Comparison of ENCODE assay signal across 9 mouse cellular contexts in the genomic region with DNA sequence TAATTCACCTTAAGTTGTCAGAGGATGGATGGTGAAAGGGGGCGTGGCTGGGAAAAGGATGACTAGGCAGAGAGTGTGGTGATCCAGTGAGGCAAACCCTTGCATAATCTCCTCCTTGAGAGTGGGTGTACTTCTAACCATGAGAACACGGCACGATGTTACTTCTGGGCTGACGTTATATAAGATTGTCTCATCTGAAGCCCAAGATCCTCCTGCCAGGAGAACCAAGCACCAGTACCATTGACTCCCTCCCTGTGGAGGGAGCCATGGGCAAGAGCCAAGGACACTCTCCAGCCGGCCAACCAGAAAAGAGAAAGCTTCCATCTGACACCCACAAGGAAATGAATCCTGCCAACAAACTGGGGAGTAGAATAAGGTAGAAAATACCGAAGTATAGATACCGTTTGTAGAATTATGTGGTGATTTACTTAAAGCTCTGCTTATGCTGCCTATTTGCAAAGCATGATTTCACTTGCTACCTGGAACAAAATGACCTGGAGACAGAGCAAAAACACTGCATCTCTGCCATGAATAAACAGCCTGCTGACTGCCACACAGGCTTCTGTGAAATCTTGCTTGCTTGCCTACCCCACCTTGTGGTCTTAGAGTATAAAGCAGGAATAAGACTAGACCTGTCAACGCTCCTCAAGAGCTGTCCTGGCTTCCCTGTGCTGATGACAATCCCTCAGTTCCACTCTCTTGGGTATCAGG. TPM values are rescaled to one million over a fixed set of nuclear protein-coding genes. Genes with fewer than 3 reads are reported as not detected.
DNase-seq lines count a peak whose midpoint lies in the region; ATAC-seq lines count a peak whose summit lies in the region.
"Had no signal": no experiment of that assay in that cellular context is flagged by ENCODE, and none has a peak within 500 bp of the region (broad histone marks: within the 10 kb centered on the region; RNA-seq: fewer than 3 reads in every experiment).

No protein-coding gene starts in this region.

- no peak overlapping the region for H3K9ac ChIP-seq in heart, embryonic 12.5 days
- H3K9ac ChIP-seq in stomach, embryonic 16.5 days (ENCODE audit: low read length): no peak overlapping the region
- H3K9ac ChIP-seq: lung, embryonic 15.5 days had no signal

- H3K36me3 ChIP-seq in heart, embryonic 12.5 days: no peaks in the 10 kb centered on the region
- no peaks in the 10 kb centered on the region for H3K36me3 ChIP-seq in stomach, embryonic 16.5 days (ENCODE audit: control insufficient read depth, insufficient read depth, low read length)
- H3K36me3 ChIP-seq: lung, embryonic 15.5 days had no signal

- no peak for DNase-seq in heart, postnatal 4 days
- DNase-seq in NIH3T3 (ENCODE audit: low read depth): peak; percentile 40
- peak; percentile 23 for DNase-seq in embryo, embryonic 9.5 days (ENCODE audit: extremely low spot score)
- DNase-seq in kidney, postnatal 25 days: peak; percentile 81 to 91
- peak; percentile 73 for DNase-seq in lung, postnatal 36 days
- DNase-seq in thymus, postnatal 14 days: no peak

- H3K27me3 ChIP-seq in heart, embryonic 12.5 days (replicated peaks): peaks cover 10% of the 10 kb centered on the region
- no peaks in the 10 kb centered on the region for H3K27me3 ChIP-seq in stomach, embryonic 16.5 days (ENCODE audit: control insufficient read depth, insufficient read depth, low read length)
- H3K27me3 ChIP-seq: lung, embryonic 15.5 days had no signal

- no peak for ATAC-seq in heart, embryonic 12.5 days (ENCODE audit: insufficient number of reproducible peaks, low FRiP score)
- ATAC-seq in stomach, embryonic 16.5 days (ENCODE audit: insufficient read depth, low FRiP score): peak; percentile 37; the same call in 1 of the 2 replicates

- no peak overlapping the region for H3K27ac ChIP-seq in heart, embryonic 12.5 days (ENCODE audit: poor library complexity, severe bottlenecking)
- no peak overlapping the region for H3K27ac ChIP-seq in stomach, embryonic 16.5 days (ENCODE audit: low read length)
- H3K27ac ChIP-seq: lung, embryonic 15.5 days had no signal

- H3K9me3 ChIP-seq in heart, embryonic 12.5 days (replicated peaks): no peaks in the 10 kb centered on the region
- no peaks in the 10 kb centered on the region for H3K9me3 ChIP-seq in stomach, embryonic 16.5 days (replicated peaks; ENCODE audit: control insufficient read depth, low read length)
- H3K9me3 ChIP-seq: lung, embryonic 15.5 days had no signal

- H3K4me1 ChIP-seq in heart, embryonic 12.5 days (replicated peaks): no peaks in the 10 kb centered on the region
- no peaks in the 10 kb centered on the region for H3K4me1 ChIP-seq in stomach, embryonic 16.5 days (ENCODE audit: control insufficient read depth, insufficient read depth, low read length)
- H3K4me1 ChIP-seq: lung, embryonic 15.5 days had no signal

- WGBS in heart, embryonic 12.5 days: 26% methylated on average over 8 of the region's 8 CpGs
- WGBS in stomach, embryonic 16.5 days: 31% methylated on average over 8 of the region's 8 CpGs

- H3K4me2 ChIP-seq in heart, embryonic 12.5 days: peak overlapping the region; percentile 8; the same call in 1 of the 2 replicates
- no peak overlapping the region for H3K4me2 ChIP-seq in stomach, embryonic 16.5 days (ENCODE audit: low read depth, low read length)
- H3K4me2 ChIP-seq: lung, embryonic 15.5 days had no signal

- no peak overlapping the region for H3K4me3 ChIP-seq in heart, embryonic 12.5 days
- H3K4me3 ChIP-seq in stomach, embryonic 16.5 days (replicated peaks; ENCODE audit: low read length): no peak overlapping the region
- H3K4me3 ChIP-seq: lung, embryonic 15.5 days had no signal

RNA-seq across cellular contexts. Expression of gene Zfp941, which starts 6.3 kb away (rescaled TPM):
- polyA plus RNA-seq in heart, embryonic 12.5 days (2016; fragmentation: Nextera tagmentation; extraction: Ambion mirVana): 0.95 and 0.96 TPM in 2 replicates
- under 1 TPM; 0.76 to 0.97 TPM for total RNA-seq in heart, postnatal 4 days (2021)
- 1.3 and 1.9 TPM in 2 replicates for polyA plus RNA-seq in stomach, embryonic 16.5 days (2015; fragmentation: Nextera tagmentation; extraction: Ambion mirVana)

RNA-seq across cellular contexts. Expression of gene Urah, which starts 6.5 kb away (rescaled TPM):
- polyA plus RNA-seq in heart, embryonic 12.5 days (2016; fragmentation: Nextera tagmentation; extraction: Ambion mirVana): 0.55 TPM in 1 of 2 replicates, not detected in the other
- not detected for total RNA-seq in heart, postnatal 4 days (2021)
- 26.7 and 34.7 TPM in 2 replicates for polyA plus RNA-seq in stomach, embryonic 16.5 days (2015; fragmentation: Nextera tagmentation; extraction: Ambion mirVana)

RNA-seq across cellular contexts. Expression of gene Scgb1c1, which starts 17.0 kb away (rescaled TPM):
- not detected in 2 replicates for polyA plus RNA-seq in heart, embryonic 12.5 days (2016; fragmentation: Nextera tagmentation; extraction: Ambion mirVana)
- total RNA-seq in heart, postnatal 4 days (2021): 10 to 100 TPM in 1 of 2 experiments, 1 to 10 TPM in 1; 9.7 to 10.6 TPM
- not detected in 2 replicates for polyA plus RNA-seq in stomach, embryonic 16.5 days (2015; fragmentation: Nextera tagmentation; extraction: Ambion mirVana)
- polyA plus RNA-seq: lung, embryonic 15.5 days had no signal

RNA-seq across cellular contexts. Expression of gene Odf3, which starts 19.3 kb away (rescaled TPM):
- not detected in 2 replicates for polyA plus RNA-seq in heart, embryonic 12.5 days (2016; fragmentation: Nextera tagmentation; extraction: Ambion mirVana)
- not detected for total RNA-seq in heart, postnatal 4 days (2021)
- polyA plus RNA-seq in stomach, embryonic 16.5 days (2015; fragmentation: Nextera tagmentation; extraction: Ambion mirVana): 0.08 TPM in 1 of 2 replicates, not detected in the other
- polyA plus RNA-seq: lung, embryonic 15.5 days had no signal

RNA-seq across cellular contexts. Expression of gene Gm45785, which starts 27.8 kb away (rescaled TPM):
- not detected in 2 replicates for polyA plus RNA-seq in heart, embryonic 12.5 days (2016; fragmentation: Nextera tagmentation; extraction: Ambion mirVana)
- total RNA-seq in heart, postnatal 4 days (2021): under 1 TPM in 1 of 2 experiments, not detected in 1; 0.29 TPM
- not detected in 2 replicates for polyA plus RNA-seq in stomach, embryonic 16.5 days (2015; fragmentation: Nextera tagmentation; extraction: Ambion mirVana)
- polyA plus RNA-seq: lung, embryonic 15.5 days had no signal

Comparison
In these comparisons a context has a peak if more than half of its experiments do, and no peak if none do; other contexts are left out.
1. DNase-seq: peak in NIH3T3 (single experiment), embryo, embryonic 9.5 days (single experiment), kidney, postnatal 25 days (2 of 2) and lung, postnatal 36 days (single experiment); none in heart, postnatal 4 days (single experiment) and thymus, postnatal 14 days (single experiment).
2. RNA of gene Urah, which starts 6.5 kb away (polyA plus RNA-seq): 26.7 to 34.7 TPM in stomach, embryonic 16.5 days; 0.55 TPM in heart, embryonic 12.5 days; every median in the first group is over 10 times any median in the second.